Mouse (Mus musculus): ENCODE measurements around the gene Mettl15.

- TF ChIP-seq CTCF (IDR thresholded peaks at IDR 0.05; ENCODE audit: borderline replicate concordance, insufficient read depth, low read depth, low read length) (no peak), POLR2A (IDR thresholded peaks at IDR 0.05; ENCODE audit: borderline replicate concordance, insufficient read depth, low read length) (no peak)
Observed at GRCm38 (mm10) chr2:109129921-109130320, 150.6 kb downstream of the Mettl15 start.

All from cerebellum, adult 2 months (tissue).